ENCODE assay signal across 7 mouse cellular contexts in the genomic region with DNA sequence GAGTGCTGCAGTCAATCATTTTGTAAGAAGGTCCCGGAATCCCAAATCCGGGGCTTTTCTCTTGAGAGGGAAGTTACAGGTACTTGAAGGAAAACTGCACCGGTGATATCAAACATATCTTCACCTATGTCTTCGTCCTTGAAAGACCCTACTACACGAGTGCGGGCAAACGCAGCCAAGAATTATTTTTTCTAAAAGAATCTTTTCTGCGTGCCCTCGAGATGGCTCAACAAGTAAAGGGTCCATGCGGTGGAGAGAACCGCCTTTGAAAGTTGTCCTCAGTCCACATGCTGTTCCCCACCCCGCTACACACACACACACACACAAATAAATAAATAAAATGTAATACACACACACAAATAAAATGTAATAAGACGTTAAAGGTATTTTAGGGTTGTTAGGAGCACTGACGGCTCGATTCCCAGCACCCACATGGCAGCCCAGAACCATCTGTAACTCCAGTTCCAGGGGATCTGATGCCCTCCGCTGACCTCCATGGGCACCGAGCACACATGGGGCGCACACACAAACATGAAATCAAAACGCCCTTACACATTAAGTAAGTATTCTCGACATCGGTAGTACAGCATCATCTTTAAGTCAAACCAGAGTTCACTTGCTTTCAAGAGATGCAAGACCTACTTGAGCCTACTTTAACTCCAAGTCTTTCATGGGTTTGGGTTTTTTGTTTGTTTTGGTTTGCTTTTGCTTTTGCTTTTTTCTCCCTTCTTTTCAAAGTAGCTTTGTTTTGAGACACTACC. TPM values are rescaled to one million over a fixed set of nuclear protein-coding genes. Genes with fewer than 3 reads are reported as not detected.
DNase-seq lines count a peak whose midpoint lies in the region; ATAC-seq and TF ChIP-seq lines count a peak whose summit lies in the region.

No protein-coding gene starts in this region.

- no peaks in the 10 kb centered on the region for H3K9me3 ChIP-seq in lung, postnatal 0 days (ENCODE audit: low read length)
- no peaks in the 10 kb centered on the region for H3K9me3 ChIP-seq in kidney, embryonic 15.5 days (replicated peaks)
- no peaks in the 10 kb centered on the region for H3K9me3 ChIP-seq in neural tube, embryonic 13.5 days

- peaks cover 10% of the 10 kb centered on the region; the same call in 1 of the 2 replicates for H3K4me1 ChIP-seq in lung, postnatal 0 days (ENCODE audit: insufficient read depth, low read depth, low read length)
- H3K4me1 ChIP-seq in embryonic fibroblast, embryonic 13.5 days (ENCODE audit: control insufficient read depth, insufficient read depth, low read length): no peaks in the 10 kb centered on the region
- peaks cover 18% of the 10 kb centered on the region for H3K4me1 ChIP-seq in kidney, embryonic 15.5 days
- H3K4me1 ChIP-seq in neural tube, embryonic 13.5 days (replicated peaks): peaks cover 22% of the 10 kb centered on the region; the same call in 1 of the 2 replicates

- no peak for ATAC-seq in lung, postnatal 0 days
- ATAC-seq in kidney, embryonic 15.5 days (replicated peaks; ENCODE audit: low FRiP score): 0 out of 2 replicates have a peak, but pooled peaks have one; percentile 2
- ATAC-seq in neural tube, embryonic 13.5 days (ENCODE audit: low read depth): no peak
- no peak for ATAC-seq in cerebellum, adult (ENCODE audit: insufficient number of reproducible peaks, low FRiP score, low TSS enrichment)

- TF ChIP-seq CTCF in lung, postnatal 0 days (IDR thresholded peaks at IDR 0.05): no peak
- TF ChIP-seq CTCF in embryonic fibroblast, embryonic 13.5 days (IDR thresholded peaks at IDR 0.05; ENCODE audit: borderline replicate concordance, insufficient read depth, low read length): no peak

- peak overlapping the region; percentile 70 for H3K9ac ChIP-seq in lung, postnatal 0 days (replicated peaks; ENCODE audit: low read depth)
- peak overlapping the region; percentile 66 for H3K9ac ChIP-seq in kidney, embryonic 15.5 days
- peak overlapping the region; percentile 87 for H3K9ac ChIP-seq in neural tube, embryonic 13.5 days

- TF ChIP-seq EP300 in lung, postnatal 0 days (IDR thresholded peaks at IDR 0.05): no peak

- TF ChIP-seq POLR2A in embryonic fibroblast, embryonic 13.5 days (IDR thresholded peaks at IDR 0.05; ENCODE audit: low read depth, low read length): no peak

- H3K36me3 ChIP-seq in lung, postnatal 0 days (ENCODE audit: insufficient read depth, low read length): no peaks in the 10 kb centered on the region
- H3K36me3 ChIP-seq in kidney, embryonic 15.5 days: no peaks in the 10 kb centered on the region
- H3K36me3 ChIP-seq in neural tube, embryonic 13.5 days: no peaks in the 10 kb centered on the region

- no peaks in the 10 kb centered on the region for H3K27me3 ChIP-seq in lung, postnatal 0 days (replicated peaks; ENCODE audit: insufficient read depth, low read length)
- no peaks in the 10 kb centered on the region for H3K27me3 ChIP-seq in kidney, embryonic 15.5 days
- H3K27me3 ChIP-seq in neural tube, embryonic 13.5 days: peaks cover 9% of the 10 kb centered on the region; the same call in 1 of the 2 replicates

- peak overlapping the region; percentile 92 for H3K4me3 ChIP-seq in lung, postnatal 0 days (ENCODE audit: low read depth, low read length)
- peak overlapping the region; percentile 65 for H3K4me3 ChIP-seq in embryonic fibroblast, embryonic 13.5 days (ENCODE audit: insufficient read depth, low read length)
- peak overlapping the region; percentile 80 for H3K4me3 ChIP-seq in kidney, embryonic 15.5 days (replicated peaks)
- peak overlapping the region; percentile 72 for H3K4me3 ChIP-seq in neural tube, embryonic 13.5 days

- H3K4me2 ChIP-seq in lung, postnatal 0 days (replicated peaks; ENCODE audit: low read depth, low read length): peak overlapping the region; percentile 71
- H3K4me2 ChIP-seq in kidney, embryonic 15.5 days: peak overlapping the region; percentile 68
- peak overlapping the region; percentile 68 for H3K4me2 ChIP-seq in neural tube, embryonic 13.5 days

- peak overlapping the region; percentile 78 for H3K27ac ChIP-seq in lung, postnatal 0 days (ENCODE audit: low read length)
- H3K27ac ChIP-seq in embryonic fibroblast, embryonic 13.5 days (ENCODE audit: insufficient read depth, low read length): no peak overlapping the region
- peak overlapping the region; percentile 78 for H3K27ac ChIP-seq in kidney, embryonic 15.5 days
- H3K27ac ChIP-seq in neural tube, embryonic 13.5 days (replicated peaks): no peak overlapping the region

- WGBS in lung, postnatal 0 days: 47% methylated on average over 21 of the region's 21 CpGs
- WGBS in kidney, embryonic 15.5 days: 43% methylated on average over 21 of the region's 21 CpGs
- WGBS in neural tube, embryonic 13.5 days: 40% methylated on average over 21 of the region's 21 CpGs

- peak; percentile 26 for DNase-seq in lung, postnatal 0 days (ENCODE audit: low spot score)
- DNase-seq in lung, postnatal 4 days: no peak
- no peak for DNase-seq in right cerebral cortex, adult 2 months (ENCODE audit: low spot score in 2 of 2)

RNA-seq across cellular contexts. Expression of a gene that starts 0.8 kb away (rescaled TPM):
- 12.0 and 15.5 TPM in 2 replicates for polyA plus RNA-seq in lung, postnatal 0 days (2015; fragmentation: Nextera tagmentation; extraction: Ambion mirVana)
- polyA plus RNA-seq in embryonic fibroblast, embryonic 13.5 days (2011; ENCODE audit: insufficient read length, low read depth, missing spikeins): 16.9 and 21.0 TPM in 2 replicates
- polyA plus RNA-seq in kidney, embryonic 15.5 days (2015; fragmentation: Nextera tagmentation; extraction: Ambion mirVana): 11.0 and 11.8 TPM in 2 replicates
- polyA plus RNA-seq in neural tube, embryonic 13.5 days (2015; fragmentation: Nextera tagmentation; extraction: Ambion mirVana): 6.0 and 7.0 TPM in 2 replicates

RNA-seq across cellular contexts. Expression of a gene that starts 36.7 kb away (rescaled TPM):
- 6.6 and 7.2 TPM in 2 replicates for polyA plus RNA-seq in lung, postnatal 0 days (2015; fragmentation: Nextera tagmentation; extraction: Ambion mirVana)
- polyA plus RNA-seq in embryonic fibroblast, embryonic 13.5 days (2011; ENCODE audit: insufficient read length, low read depth, missing spikeins): 4.9 and 5.3 TPM in 2 replicates
- polyA plus RNA-seq in kidney, embryonic 15.5 days (2015; fragmentation: Nextera tagmentation; extraction: Ambion mirVana): 2.3 and 3.1 TPM in 2 replicates
- polyA plus RNA-seq in neural tube, embryonic 13.5 days (2015; fragmentation: Nextera tagmentation; extraction: Ambion mirVana): 3.5 and 4.1 TPM in 2 replicates

Comparison
In these comparisons a context has a peak if more than half of its experiments do, and no peak if none do; other contexts are left out.
1. H3K27ac ChIP-seq: peak in lung, postnatal 0 days (single experiment) and kidney, embryonic 15.5 days (single experiment); none in embryonic fibroblast, embryonic 13.5 days (single experiment) and neural tube, embryonic 13.5 days (single experiment).
2. Peak in every context shown above with its lines, with median percentiles within 50 percentile points of each other: H3K4me2 ChIP-seq, H3K4me3 ChIP-seq and H3K9ac ChIP-seq.